Mouse (Mus musculus): Measurements from ENCODE around the gene Osbp2. TPM values are rescaled to one million over a fixed set of nuclear protein-coding genes. Genes with fewer than 3 reads are reported as not detected.
"Not testable (repeated sequence)": the region's sequence is repeated elsewhere in the genome, so short reads cannot be mapped to it uniquely, and the experiment has no call there.

The Osbp2 gene
- not detected in 2 replicates for polyA plus RNA-seq (2012)

DNA sequence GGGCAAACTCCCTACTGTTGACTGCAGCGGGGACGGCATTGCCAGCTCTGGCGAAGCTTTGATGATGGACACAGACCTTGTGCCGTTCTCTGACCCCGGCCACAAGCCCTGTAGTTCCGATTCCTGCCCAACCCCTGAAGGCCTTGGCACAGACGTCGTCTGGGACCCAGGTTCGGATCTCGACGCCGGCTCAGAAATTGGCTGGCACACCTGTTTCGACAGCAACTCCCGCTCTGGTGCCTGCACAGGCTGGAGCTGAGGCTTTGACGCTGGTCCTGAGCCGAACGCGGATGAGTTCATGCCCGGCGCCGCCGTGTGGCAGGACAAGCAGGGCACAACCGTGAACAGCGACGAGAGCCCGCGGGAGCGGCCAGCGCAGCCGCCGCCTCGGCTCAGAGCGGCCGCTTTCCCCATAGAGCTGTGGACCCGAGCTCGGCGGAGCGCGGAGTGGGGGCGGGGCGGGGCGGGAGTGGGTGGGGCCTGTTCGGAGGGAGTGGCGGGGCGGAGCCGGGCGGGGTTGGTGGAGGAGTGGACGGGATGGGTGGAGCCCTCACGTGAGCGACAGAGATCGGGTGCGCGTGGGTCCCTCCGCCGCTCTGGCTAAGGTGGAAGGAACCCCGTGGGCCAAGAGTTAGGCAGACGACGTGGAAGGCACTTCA, at the start of gene Osbp2:
Gene Osbp2, minus strand, starts transcription at position 450 of the 659 bp plus-strand sequence.
- no peak for TF ChIP-seq TAL1 (IDR thresholded peaks at IDR 0.05; ENCODE audit: low read length)
- TF ChIP-seq GATA1 (IDR thresholded peaks at IDR 0.05; ENCODE audit: low read length) = no peak
- peaks cover 44% of the 10 kb centered on the region for H3K27me3 ChIP-seq (ENCODE audit: control insufficient read depth)
- H3K4me1 ChIP-seq (ENCODE audit: control insufficient read depth) = peaks cover 12% of the 10 kb centered on the region
- peak within 1 kb of the TSS; percentile 52 for H3K4me3 ChIP-seq (replicated peaks)
- no peaks in the 10 kb centered on the region; the same call in 1 of the 2 replicates for H3K9me3 ChIP-seq (ENCODE audit: control insufficient read depth, low read length)
- H3K36me3 ChIP-seq (ENCODE audit: control insufficient read depth) = no peaks in the 10 kb centered on the region

DNA sequence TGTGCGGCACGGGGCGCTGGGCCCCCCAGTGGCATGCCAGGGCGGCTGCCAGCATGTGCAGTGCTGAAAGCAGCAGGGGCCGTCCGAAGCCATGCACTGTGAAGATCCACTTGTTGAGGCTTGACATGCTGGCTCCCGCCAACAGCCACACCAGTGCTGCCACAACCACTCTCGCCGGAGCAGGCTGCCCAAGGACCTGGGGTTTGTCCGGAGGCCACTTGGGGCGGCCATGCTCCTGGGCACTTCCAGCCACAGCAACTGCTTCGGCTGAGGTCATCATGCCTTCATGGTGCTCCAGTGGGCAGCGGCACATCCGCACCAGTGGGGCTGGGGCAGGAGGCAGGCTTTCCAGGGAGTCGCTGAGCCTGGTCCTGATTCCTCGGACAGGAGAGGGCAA, 49.2 kb upstream of the Osbp2 start:
- H3K36me3 ChIP-seq (ENCODE audit: control insufficient read depth) = no peaks in the 10 kb centered on the region
- peak overlapping the region; percentile 30 for H3K4me3 ChIP-seq (replicated peaks)
- peaks cover 44% of the 10 kb centered on the region for H3K27me3 ChIP-seq (ENCODE audit: control insufficient read depth)
- no peak for TF ChIP-seq TAL1 (IDR thresholded peaks at IDR 0.05; ENCODE audit: low read length)
- no peak for TF ChIP-seq GATA1 (IDR thresholded peaks at IDR 0.05; ENCODE audit: low read length)
- H3K4me1 ChIP-seq (ENCODE audit: control insufficient read depth) = peaks cover 22% of the 10 kb centered on the region
- peaks cover 6% of the 10 kb centered on the region; the same call in 1 of the 2 replicates for H3K9me3 ChIP-seq (ENCODE audit: control insufficient read depth, low read length)

DNA sequence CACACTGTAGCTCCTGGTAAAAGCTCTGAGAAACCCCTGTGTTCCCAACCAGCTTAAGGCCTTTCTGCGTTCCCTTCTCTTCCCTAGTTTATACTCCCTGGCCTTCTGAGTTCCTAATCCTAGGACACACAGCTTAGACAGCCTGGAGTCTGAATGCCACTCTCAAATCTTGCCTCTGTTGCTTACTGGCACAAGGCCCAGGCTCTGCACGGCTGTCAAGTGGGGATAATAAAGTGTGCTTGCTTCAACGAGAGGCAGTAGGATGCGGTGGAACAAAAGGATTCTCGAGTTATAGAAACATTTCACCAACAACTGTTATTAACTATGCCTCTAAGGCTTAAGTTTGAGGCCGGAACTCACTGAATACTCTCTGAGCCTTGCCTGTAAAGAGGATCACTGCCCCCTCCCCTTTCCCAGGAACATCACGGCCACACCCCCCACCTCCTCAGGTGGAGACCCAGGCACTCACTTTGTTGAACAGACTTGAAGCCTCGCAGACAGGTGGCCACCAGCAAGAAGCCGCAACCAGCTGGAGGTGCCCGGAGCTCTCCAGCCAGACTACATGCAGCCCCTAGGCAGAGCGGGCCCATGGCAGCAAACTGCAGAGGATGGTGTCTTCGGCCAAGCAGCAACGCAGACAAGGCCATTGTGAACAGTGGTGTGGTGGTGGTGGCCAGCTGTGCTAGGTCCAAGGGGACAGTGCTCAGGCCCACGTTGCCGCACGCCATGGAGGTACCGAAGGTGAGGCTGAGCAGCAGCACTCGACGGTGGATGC, 48.6 kb upstream of the Osbp2 start:
- Histone ChIP-seq H3K4me3 (replicated peaks) (peak overlapping the region; percentile 30), H3K27me3 (ENCODE audit: control insufficient read depth) (peaks cover 44% of the 10 kb centered on the region), H3K9me3 (ENCODE audit: control insufficient read depth, low read length) (peaks cover 6% of the 10 kb centered on the region; the same call in 1 of the 2 replicates), H3K36me3 (ENCODE audit: control insufficient read depth) (no peaks in the 10 kb centered on the region), H3K4me1 (ENCODE audit: control insufficient read depth) (peaks cover 22% of the 10 kb centered on the region)
- TF ChIP-seq TAL1 (IDR thresholded peaks at IDR 0.05; ENCODE audit: low read length) = no peak
- no peak for TF ChIP-seq GATA1 (IDR thresholded peaks at IDR 0.05; ENCODE audit: low read length)

DNA sequence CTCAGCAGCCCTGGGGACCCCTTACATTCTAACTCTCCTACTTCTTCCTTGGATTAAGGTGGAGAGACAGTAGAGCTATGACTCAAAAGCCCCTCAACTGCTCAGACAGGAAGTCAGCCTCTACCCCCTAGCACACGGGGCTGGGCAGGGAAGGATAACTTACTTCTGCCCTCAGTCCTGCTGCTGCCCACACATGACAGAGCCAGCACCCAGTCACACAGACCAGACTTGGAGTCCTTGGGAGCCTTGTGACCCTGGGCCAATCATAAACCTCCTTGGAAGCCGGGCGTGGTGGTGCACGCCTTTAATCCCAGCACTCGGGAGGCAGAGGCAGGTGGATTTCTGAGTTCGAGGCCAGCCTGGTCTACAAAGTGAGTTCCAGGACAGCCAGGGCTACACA, 47.7 kb upstream of the Osbp2 start:
- H3K36me3 ChIP-seq (ENCODE audit: control insufficient read depth); H3K9me3 ChIP-seq (ENCODE audit: control insufficient read depth, low read length); H3K4me3 ChIP-seq (replicated peaks): not testable (repeated sequence)
- Histone ChIP-seq H3K4me1 (ENCODE audit: control insufficient read depth) (peaks cover 22% of the 10 kb centered on the region), H3K27me3 (ENCODE audit: control insufficient read depth) (peaks cover 44% of the 10 kb centered on the region)

DNA sequence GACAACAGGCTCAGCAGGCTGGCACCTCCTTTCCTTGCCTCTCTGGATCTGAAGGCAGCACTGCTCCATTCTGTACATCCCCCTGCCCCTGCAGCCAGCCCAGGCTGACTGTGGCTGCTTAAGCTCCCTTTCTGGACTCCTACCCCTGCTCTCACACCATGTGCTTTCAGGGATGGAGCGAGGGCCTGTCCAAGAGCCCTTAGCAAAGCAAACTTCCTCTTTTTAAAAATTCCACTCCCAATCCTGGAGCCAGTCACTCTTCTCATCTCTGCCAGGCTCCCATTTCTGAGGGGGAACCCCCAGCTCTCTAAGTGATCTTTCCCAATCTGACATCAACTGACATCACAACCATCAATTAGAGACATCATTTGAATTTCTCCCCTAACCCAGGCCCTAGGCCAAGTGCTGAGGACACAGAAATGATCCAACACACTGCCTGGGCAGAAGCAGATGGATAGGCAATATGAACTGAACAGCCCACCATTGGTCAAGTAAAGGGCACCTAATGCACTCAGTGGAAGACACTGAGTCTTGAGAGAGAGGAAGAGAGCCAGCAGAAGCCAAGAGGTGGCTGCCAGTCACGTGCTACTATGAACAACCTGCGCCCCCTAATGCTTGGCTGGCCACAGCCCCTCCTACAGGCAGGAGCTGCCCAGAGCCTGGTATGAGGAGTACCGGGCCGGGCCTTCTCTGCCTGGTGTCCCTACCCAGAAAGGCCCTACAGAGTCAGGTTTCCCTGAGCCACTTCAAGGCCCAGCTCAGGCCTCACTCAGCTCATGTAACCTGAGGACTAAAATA, 47.0 kb upstream of the Osbp2 start:
- Histone ChIP-seq H3K4me1 (ENCODE audit: control insufficient read depth) (peaks cover 22% of the 10 kb centered on the region), H3K4me3 (replicated peaks) (no peak overlapping the region), H3K9me3 (ENCODE audit: control insufficient read depth, low read length) (peaks cover 6% of the 10 kb centered on the region; the same call in 1 of the 2 replicates), H3K36me3 (ENCODE audit: control insufficient read depth) (no peaks in the 10 kb centered on the region), H3K27me3 (ENCODE audit: control insufficient read depth) (peaks cover 44% of the 10 kb centered on the region)
- TF ChIP-seq TAL1 (IDR thresholded peaks at IDR 0.05; ENCODE audit: low read length) (no peak), GATA1 (IDR thresholded peaks at IDR 0.05; ENCODE audit: low read length) (no peak)

DNA sequence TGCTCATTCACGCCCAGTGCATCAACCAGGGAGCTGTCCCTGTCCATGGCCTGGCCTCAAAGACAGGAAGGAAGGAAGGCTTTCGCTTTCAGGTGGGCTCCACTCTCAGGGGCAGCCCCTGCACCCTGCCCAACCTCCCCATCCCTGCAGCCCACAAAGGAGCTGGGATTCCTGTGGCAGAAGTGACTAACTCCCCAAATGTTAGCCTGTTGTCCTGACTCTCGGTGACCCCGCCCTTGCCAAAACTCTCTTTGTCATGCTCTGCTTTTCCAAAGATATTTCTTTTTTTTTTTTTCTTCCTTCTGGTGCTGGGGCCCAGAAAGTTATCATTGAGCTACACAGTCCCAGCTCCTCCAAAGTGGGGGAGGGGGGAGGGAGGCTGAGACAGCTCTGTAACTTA, 45.5 kb upstream of the Osbp2 start:
- H3K36me3 ChIP-seq (ENCODE audit: control insufficient read depth) = no peaks in the 10 kb centered on the region
- TF ChIP-seq TAL1 (IDR thresholded peaks at IDR 0.05; ENCODE audit: low read length) (no peak), GATA1 (IDR thresholded peaks at IDR 0.05; ENCODE audit: low read length) (no peak)

DNA sequence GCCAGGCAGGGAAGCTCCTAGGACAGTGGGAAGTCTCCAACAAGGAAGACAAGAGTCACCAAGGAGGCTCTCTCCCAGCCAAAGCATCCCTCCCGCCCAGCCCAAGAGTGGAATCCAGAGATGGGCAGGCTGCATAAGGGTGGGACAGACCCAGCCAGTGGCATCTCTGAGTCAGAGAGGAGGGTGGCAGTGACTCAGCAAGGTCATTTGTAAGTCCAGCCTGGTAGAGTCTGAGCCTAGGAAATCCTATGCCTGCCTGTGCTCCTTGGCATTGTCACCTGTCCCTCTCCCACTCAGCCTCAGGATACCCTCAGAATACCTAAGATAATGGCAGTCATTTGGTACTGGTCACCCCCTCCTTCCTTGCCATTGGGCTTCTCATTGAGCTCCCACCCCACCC, 41.7 kb upstream of the Osbp2 start:
- TF ChIP-seq GATA1 (IDR thresholded peaks at IDR 0.05; ENCODE audit: low read length) (no peak), TAL1 (IDR thresholded peaks at IDR 0.05; ENCODE audit: low read length) (no peak)
- Histone ChIP-seq H3K9me3 (ENCODE audit: control insufficient read depth, low read length) (no peaks in the 10 kb centered on the region), H3K36me3 (ENCODE audit: control insufficient read depth) (no peaks in the 10 kb centered on the region)

More for the DNA sequence above, 45.5 kb upstream of the Osbp2 start:
- Histone ChIP-seq H3K27me3 (ENCODE audit: control insufficient read depth) (peaks cover 34% of the 10 kb centered on the region), H3K4me1 (ENCODE audit: control insufficient read depth) (peaks cover 18% of the 10 kb centered on the region), H3K4me3 (replicated peaks) (no peak overlapping the region), H3K9me3 (ENCODE audit: control insufficient read depth, low read length) (peaks cover 6% of the 10 kb centered on the region; the same call in 1 of the 2 replicates)

DNA sequence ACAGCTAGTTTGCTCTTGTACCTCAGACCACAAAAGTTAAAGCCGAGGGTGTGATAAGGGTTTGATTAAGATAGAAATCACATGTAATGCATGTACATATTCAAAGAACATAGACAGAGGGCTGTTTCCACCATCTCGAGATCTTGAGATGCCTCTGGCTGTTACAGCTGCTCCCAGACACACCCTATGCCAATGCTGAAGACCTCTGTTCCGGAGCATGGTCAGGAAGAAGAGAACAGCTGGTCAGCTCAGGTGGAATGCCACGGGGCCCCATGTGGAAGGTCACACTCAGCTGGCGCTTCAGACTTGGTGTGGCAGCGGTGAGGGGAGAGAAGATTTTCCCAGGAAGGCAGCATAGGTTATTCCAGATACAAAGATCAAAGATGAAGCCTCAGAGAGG, 41.0 kb upstream of the Osbp2 start:
- Histone ChIP-seq H3K4me3 (replicated peaks) (no peak overlapping the region), H3K27me3 (ENCODE audit: control insufficient read depth) (no peaks in the 10 kb centered on the region), H3K4me1 (ENCODE audit: control insufficient read depth) (no peaks in the 10 kb centered on the region; the same call in 1 of the 2 replicates), H3K36me3 (ENCODE audit: control insufficient read depth) (no peaks in the 10 kb centered on the region), H3K9me3 (ENCODE audit: control insufficient read depth, low read length) (no peaks in the 10 kb centered on the region)
- TF ChIP-seq GATA1 (IDR thresholded peaks at IDR 0.05; ENCODE audit: low read length) = no peak
- no peak for TF ChIP-seq TAL1 (IDR thresholded peaks at IDR 0.05; ENCODE audit: low read length)

More for the DNA sequence above, 41.7 kb upstream of the Osbp2 start:
- Histone ChIP-seq H3K4me3 (replicated peaks) (no peak overlapping the region), H3K27me3 (ENCODE audit: control insufficient read depth) (no peaks in the 10 kb centered on the region; the same call in 1 of the 2 replicates), H3K4me1 (ENCODE audit: control insufficient read depth) (no peaks in the 10 kb centered on the region; the same call in 1 of the 2 replicates)

DNA sequence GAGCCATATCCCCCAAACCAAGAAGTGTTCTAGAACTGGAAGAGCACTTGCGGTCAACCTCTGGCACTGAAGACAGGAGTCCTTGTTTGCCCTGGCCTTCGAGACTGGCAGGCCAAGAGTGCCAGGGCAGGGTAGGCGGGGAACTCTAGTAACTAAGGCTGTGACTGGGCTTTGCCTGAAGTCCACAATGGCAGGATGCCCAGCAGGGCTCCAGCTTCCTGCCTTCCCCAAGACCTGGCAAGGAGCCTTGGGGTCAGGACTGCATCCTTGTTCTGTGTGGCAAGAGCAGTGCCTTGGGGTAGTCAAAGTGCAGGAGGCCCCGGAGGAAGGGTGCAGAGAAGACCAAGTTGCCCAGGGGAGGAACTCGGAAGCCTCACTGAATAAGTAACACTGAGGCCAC, 39.3 kb upstream of the Osbp2 start:
- no peaks in the 10 kb centered on the region for H3K36me3 ChIP-seq (ENCODE audit: control insufficient read depth)
- no peaks in the 10 kb centered on the region for H3K4me1 ChIP-seq (ENCODE audit: control insufficient read depth)
- H3K27me3 ChIP-seq (ENCODE audit: control insufficient read depth) = no peaks in the 10 kb centered on the region
- no peaks in the 10 kb centered on the region for H3K9me3 ChIP-seq (ENCODE audit: control insufficient read depth, low read length)
- TF ChIP-seq TAL1 (IDR thresholded peaks at IDR 0.05; ENCODE audit: low read length) (no peak), GATA1 (IDR thresholded peaks at IDR 0.05; ENCODE audit: low read length) (no peak)
- no peak overlapping the region for H3K4me3 ChIP-seq (replicated peaks)
